Mouse (Mus musculus) lung, adult 2 months (tissue): ENCODE measurements around the gene Pla2g5.

Experiments
- CTCF ChIP-seq: fragments of 200-500 bp; IDR thresholded peaks from 2 replicates; pipeline ENCODE4 v1.5.1; 2011; ENCODE audit warnings: mild to moderate bottlenecking, low read length, control low read depth; ENCODE audit not compliant: insufficient read depth
- POLR2A ChIP-seq: fragments of 200-500 bp; IDR thresholded peaks from 2 replicates; pipeline ENCODE4 v1.6.1; 2011; ENCODE audit warnings: low read depth, mild to moderate bottlenecking, control low read depth, low read length, borderline replicate concordance; ENCODE audit errors: extremely low read depth

DNA sequence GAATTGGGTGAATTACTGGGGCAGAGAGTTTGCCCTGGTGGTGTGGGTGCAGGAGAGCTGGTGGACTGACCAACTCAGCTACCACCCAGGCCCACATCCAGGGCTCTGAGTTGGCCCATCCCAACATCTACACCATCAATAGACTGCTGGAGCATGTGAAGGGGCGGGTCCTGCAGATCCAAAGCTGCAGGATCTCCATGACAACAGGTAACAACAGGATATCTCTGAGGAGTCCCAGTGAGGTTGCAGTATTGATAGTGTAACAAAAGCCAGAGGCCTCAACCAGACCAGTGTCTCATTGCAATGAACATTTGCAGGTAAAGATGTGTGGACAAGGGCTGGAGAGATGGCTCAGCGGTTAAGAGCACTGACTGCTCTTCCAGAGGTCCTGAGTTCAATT lies 42.2 kb downstream of the Pla2g5 start:
- TF ChIP-seq CTCF (no peak), POLR2A (no peak)
